Comparison of ENCODE assay signal across 7 mouse cellular contexts in the genomic region with DNA sequence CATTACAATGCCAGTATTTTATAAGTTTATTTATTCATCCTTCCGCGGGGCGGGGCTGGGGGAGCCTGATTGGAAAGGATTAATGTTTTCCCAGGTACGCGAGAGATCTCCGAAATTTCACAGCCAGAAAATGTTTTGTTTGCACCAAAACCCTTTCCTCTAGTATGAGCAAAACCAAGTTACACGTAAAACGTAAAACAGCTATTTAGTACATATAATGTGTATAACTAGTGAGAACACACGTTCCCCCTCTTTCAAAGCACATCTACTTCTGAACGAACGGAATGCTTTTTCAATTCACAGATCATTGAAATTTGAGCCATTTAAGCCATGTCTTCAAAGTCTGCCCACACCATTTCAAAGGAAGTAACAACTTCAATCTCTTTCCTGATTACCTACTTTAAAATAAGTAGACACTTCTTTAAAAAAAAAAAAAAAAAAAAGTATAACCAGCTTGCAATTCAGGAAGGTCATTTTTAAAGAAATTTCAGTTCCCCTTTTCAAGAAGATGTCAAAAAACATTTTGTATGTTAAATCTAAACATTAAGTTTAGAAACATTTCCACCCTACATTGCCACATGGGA. TPM values are rescaled to one million over a fixed set of nuclear protein-coding genes. Genes with fewer than 3 reads are reported as not detected.
DNase-seq lines count a peak whose midpoint lies in the region; ATAC-seq and TF ChIP-seq lines count a peak whose summit lies in the region.

No protein-coding gene starts in this region.

- peak in 1 of 2 experiments; percentile 12 for DNase-seq in spleen, adult 2 months (ENCODE audit: low read depth in 1 of 2, low spot score in 2 of 2)
- no peak for DNase-seq in spleen, postnatal 4 days (ENCODE audit: low spot score in 2 of 2)
- peak; percentile 10 for DNase-seq in forebrain, embryonic 14.5 days (ENCODE audit: low spot score)
- DNase-seq in liver, embryonic 13.5 days: no peak
- peak; percentile 10 to 15 for DNase-seq in thymus, postnatal 10 days (ENCODE audit: low spot score in 2 of 2)
- no peak for DNase-seq in right cerebral cortex, postnatal 36 days (ENCODE audit: low spot score in 2 of 2)

- peak overlapping the region; percentile 89 for H3K4me3 ChIP-seq in spleen, adult 2 months (ENCODE audit: extremely low read depth, insufficient read depth, insufficient read length)
- H3K4me3 ChIP-seq in forebrain, embryonic 14.5 days (ENCODE audit: low read depth, low read length): peak overlapping the region; percentile 83
- peak overlapping the region; percentile 97 for H3K4me3 ChIP-seq in liver, embryonic 13.5 days (replicated peaks)

- 4% methylated on average over 11 of the region's 11 CpGs for WGBS in spleen, adult 2 months
- 17% methylated on average over 11 of the region's 11 CpGs for WGBS in forebrain, embryonic 14.5 days
- 18% methylated on average over 11 of the region's 11 CpGs for WGBS in liver, embryonic 13.5 days (ENCODE audit: insufficient replicate concordance)

- H3K36me3 ChIP-seq in spleen, adult 2 months (ENCODE audit: control insufficient read depth, insufficient read depth, low read length): no peaks in the 10 kb centered on the region
- no peaks in the 10 kb centered on the region for H3K36me3 ChIP-seq in forebrain, embryonic 14.5 days (ENCODE audit: control insufficient read depth, insufficient read depth, low read length)
- H3K36me3 ChIP-seq in liver, embryonic 13.5 days: no peaks in the 10 kb centered on the region

- peak overlapping the region; percentile 98 for H3K27ac ChIP-seq in spleen, adult 2 months (ENCODE audit: insufficient read depth, low read length)
- H3K27ac ChIP-seq in forebrain, embryonic 14.5 days (ENCODE audit: low read depth, low read length): no peak overlapping the region
- H3K27ac ChIP-seq in liver, embryonic 13.5 days: peak overlapping the region; percentile 96

- H3K27me3 ChIP-seq in spleen, adult 2 months (ENCODE audit: control insufficient read depth, insufficient read depth, low read length): no peaks in the 10 kb centered on the region
- H3K27me3 ChIP-seq in forebrain, embryonic 14.5 days (replicated peaks; ENCODE audit: control insufficient read depth, insufficient read depth, low read length): 0 out of 2 replicates have a peak, but pooled peaks cover 3% of the 10 kb centered on the region
- H3K27me3 ChIP-seq in liver, embryonic 13.5 days: no peaks in the 10 kb centered on the region

- TF ChIP-seq CTCF in spleen, adult 2 months (IDR thresholded peaks at IDR 0.05; ENCODE audit: extremely low read depth, insufficient read depth, insufficient read length, insufficient replicate concordance): no peak

- peak overlapping the region; percentile 74 for H3K9ac ChIP-seq in forebrain, embryonic 14.5 days (ENCODE audit: low read length)
- peak overlapping the region; percentile 90 for H3K9ac ChIP-seq in liver, embryonic 13.5 days

- peaks cover 7% of the 10 kb centered on the region for H3K4me1 ChIP-seq in spleen, adult 2 months (ENCODE audit: control insufficient read depth, insufficient read depth, insufficient read length)
- H3K4me1 ChIP-seq in forebrain, embryonic 14.5 days (ENCODE audit: control insufficient read depth, insufficient read depth, low read length): peaks cover 8% of the 10 kb centered on the region
- peaks cover 53% of the 10 kb centered on the region for H3K4me1 ChIP-seq in liver, embryonic 13.5 days (replicated peaks)

- H3K4me2 ChIP-seq in forebrain, embryonic 14.5 days (ENCODE audit: low read length): peak overlapping the region; percentile 81
- H3K4me2 ChIP-seq in liver, embryonic 13.5 days: peak overlapping the region; percentile 90

- no peak for TF ChIP-seq POLR2A in spleen, adult 2 months (IDR thresholded peaks at IDR 0.05; ENCODE audit: low read depth, low read length)

- H3K9me3 ChIP-seq in forebrain, embryonic 14.5 days (replicated peaks; ENCODE audit: control insufficient read depth, low read length): no peaks in the 10 kb centered on the region
- H3K9me3 ChIP-seq in liver, embryonic 13.5 days (replicated peaks): no peaks in the 10 kb centered on the region

- no peak for ATAC-seq in forebrain, embryonic 14.5 days
- no peak for ATAC-seq in liver, embryonic 13.5 days (ENCODE audit: low read depth)
- ATAC-seq in CD4-positive, CD25-positive, alpha-beta regulatory T cell, adult 4 months: no peak

RNA-seq across cellular contexts. Expression of gene Ptbp3, which starts 0.9 kb away (rescaled TPM):
- 49.8 and 53.0 TPM in 2 replicates for polyA plus RNA-seq in spleen, adult 2 months (2012; rRNA removed)
- 22.9 and 23.5 TPM in 2 replicates for polyA plus RNA-seq in forebrain, embryonic 14.5 days (2014; fragmentation: Nextera tagmentation; extraction: Ambion mirVana)
- polyA plus RNA-seq in liver, embryonic 13.5 days (2015; fragmentation: Nextera tagmentation; extraction: Ambion mirVana): 44.2 and 60.6 TPM in 2 replicates
- 10 to 100 TPM; 86.1 to 97.5 TPM for polyA plus RNA-seq in CD4-positive, CD25-positive, alpha-beta regulatory T cell, adult 4 months (2017; shearing (Covaris generic))

RNA-seq across cellular contexts. Expression of gene Hsdl2, which starts 31.3 kb away (rescaled TPM):
- 3.0 and 4.5 TPM in 2 replicates for polyA plus RNA-seq in spleen, adult 2 months (2012; rRNA removed)
- polyA plus RNA-seq in forebrain, embryonic 14.5 days (2014; fragmentation: Nextera tagmentation; extraction: Ambion mirVana): 18.6 and 22.5 TPM in 2 replicates
- polyA plus RNA-seq in liver, embryonic 13.5 days (2015; fragmentation: Nextera tagmentation; extraction: Ambion mirVana): 18.2 and 23.8 TPM in 2 replicates
- polyA plus RNA-seq in CD4-positive, CD25-positive, alpha-beta regulatory T cell, adult 4 months (2017; shearing (Covaris generic)): 10 to 100 TPM; 35.2 to 42.3 TPM

Comparison
In these comparisons a context has a peak if more than half of its experiments do, and no peak if none do; other contexts are left out.
1. DNase-seq: peak in forebrain, embryonic 14.5 days (single experiment) and thymus, postnatal 10 days (2 of 2); none in spleen, postnatal 4 days (0 of 2), liver, embryonic 13.5 days (single experiment) and right cerebral cortex, postnatal 36 days (0 of 2).
2. Peak in every context shown above with its lines, with median percentiles within 50 percentile points of each other: H3K4me3 ChIP-seq.